Mouse (Mus musculus): ENCODE data around the gene Ogfod1. TPM values are rescaled to one million over a fixed set of nuclear protein-coding genes. Genes with fewer than 3 reads are reported as not detected.
"Not testable (repeated sequence)": the region's sequence is repeated elsewhere in the genome, so short reads cannot be mapped to it uniquely, and the experiment has no call there.

Ogfod1 gene
- total and polyA plus RNA-seq, 2 experiments from 2014 or later, result 5.4 to 19.6 TPM

DNA sequence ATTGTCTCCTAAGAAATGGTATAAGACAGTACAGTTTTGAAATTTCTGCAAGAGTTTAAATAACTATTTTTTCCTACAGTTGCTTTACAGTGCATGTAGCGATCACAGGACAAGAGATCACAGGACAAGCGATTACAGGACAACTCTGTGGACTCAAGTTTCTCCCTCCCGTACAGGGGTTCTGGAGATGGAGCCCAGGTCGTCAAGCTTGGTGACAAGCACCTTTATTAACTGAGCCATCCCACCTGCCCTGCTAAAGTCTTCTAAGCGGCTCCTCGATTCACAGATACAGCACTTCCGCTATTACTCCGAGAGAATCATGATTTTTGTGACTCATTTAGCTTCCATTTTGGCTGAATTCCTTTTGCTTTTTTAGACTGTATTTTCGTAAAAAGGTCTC lies 7.3 kb upstream of the Ogfod1 start:
- ATAC-seq (ENCODE audit: insufficient read depth, low read depth) (no peak), DNase-seq (ENCODE audit: low spot score) (no peak)
- no peak for TF ChIP-seq CTCF (IDR thresholded peaks at IDR 0.05; ENCODE audit: low read depth)
- TF ChIP-seq EP300 (IDR thresholded peaks at IDR 0.05; ENCODE audit: low read depth), result no peak
- Histone ChIP-seq H3K4me2 (ENCODE audit: low read depth, low read length) (no peak overlapping the region), H3K9me3 (replicated peaks; ENCODE audit: control insufficient read depth, low read length) (no peaks in the 10 kb centered on the region), H3K27ac (ENCODE audit: low read depth) (no peak overlapping the region), H3K36me3 (replicated peaks; ENCODE audit: control insufficient read depth, insufficient read depth, low read length) (peaks cover 59% of the 10 kb centered on the region), H3K4me3 (ENCODE audit: low read depth, low read length) (no peak overlapping the region), H3K9ac (replicated peaks; ENCODE audit: low read depth, low read length) (no peak overlapping the region), H3K4me1 (ENCODE audit: control insufficient read depth, insufficient read depth) (peaks cover 4% of the 10 kb centered on the region; the same call in 1 of the 2 replicates), H3K27me3 (ENCODE audit: control insufficient read depth, insufficient read depth, low read length) (no peaks in the 10 kb centered on the region)
- WGBS, result 92% methylated on average over 9 of the region's 9 CpGs

DNA sequence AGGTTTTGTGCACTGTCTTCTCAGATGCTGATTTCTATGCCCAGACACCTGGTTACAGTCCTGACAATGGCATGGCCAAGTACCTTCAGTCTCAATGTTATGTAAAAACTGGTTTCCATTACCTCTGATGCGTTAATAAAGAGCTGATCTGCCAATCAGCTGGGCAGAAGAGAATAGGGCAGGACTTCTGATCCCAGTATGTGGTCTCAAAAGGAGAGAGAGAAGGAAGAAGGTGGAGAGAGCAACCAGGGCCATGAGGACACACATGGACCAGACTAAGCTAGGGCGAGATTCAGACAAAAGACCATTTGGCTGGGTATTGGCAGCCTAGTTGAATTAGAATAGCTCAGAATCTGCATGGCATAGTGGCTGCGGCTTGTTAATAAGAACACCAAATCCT lies 3.4 kb upstream of the Ogfod1 start:
- ATAC-seq (ENCODE audit: insufficient read depth, low read depth), result no peak
- no peak overlapping the region for H3K9ac ChIP-seq (replicated peaks; ENCODE audit: low read depth, low read length)
- no peaks in the 10 kb centered on the region for H3K27me3 ChIP-seq (ENCODE audit: control insufficient read depth, insufficient read depth, low read length)
- TF ChIP-seq EP300 (IDR thresholded peaks at IDR 0.05; ENCODE audit: low read depth), result no peak
- no peak for TF ChIP-seq CTCF (IDR thresholded peaks at IDR 0.05; ENCODE audit: low read depth)
- DNase-seq (ENCODE audit: low spot score), result no peak
- no peak overlapping the region for H3K4me2 ChIP-seq (ENCODE audit: low read depth, low read length)
- H3K36me3 ChIP-seq (replicated peaks; ENCODE audit: control insufficient read depth, insufficient read depth, low read length), result peaks cover 22% of the 10 kb centered on the region
- WGBS, result 75% methylated on average over 3 of the region's 3 CpGs
- no peak overlapping the region for H3K27ac ChIP-seq (ENCODE audit: low read depth)
- no peaks in the 10 kb centered on the region for H3K9me3 ChIP-seq (replicated peaks; ENCODE audit: control insufficient read depth, low read length)
- H3K4me1 ChIP-seq (ENCODE audit: control insufficient read depth, insufficient read depth), result peaks cover 18% of the 10 kb centered on the region
- H3K4me3 ChIP-seq (ENCODE audit: low read depth, low read length), result no peak overlapping the region

- DNase-seq (ENCODE audit: low spot score) (no peak), ATAC-seq (ENCODE audit: insufficient read depth, low read depth) (no peak)
- 45% methylated on average over 5 of the region's 5 CpGs for WGBS
- Histone ChIP-seq H3K4me3 (ENCODE audit: low read depth, low read length) (no peak overlapping the region), H3K27me3 (ENCODE audit: control insufficient read depth, insufficient read depth, low read length) (no peaks in the 10 kb centered on the region), H3K36me3 (replicated peaks; ENCODE audit: control insufficient read depth, insufficient read depth, low read length) (peaks cover 14% of the 10 kb centered on the region), H3K4me1 (ENCODE audit: control insufficient read depth, insufficient read depth) (peaks cover 18% of the 10 kb centered on the region), H3K4me2 (ENCODE audit: low read depth, low read length) (peak overlapping the region; percentile 61), H3K9ac (replicated peaks; ENCODE audit: low read depth, low read length) (no peak overlapping the region), H3K27ac (ENCODE audit: low read depth) (no peak overlapping the region), H3K9me3 (replicated peaks; ENCODE audit: control insufficient read depth, low read length) (no peaks in the 10 kb centered on the region)
- TF ChIP-seq EP300 (IDR thresholded peaks at IDR 0.05; ENCODE audit: low read depth) (no peak), CTCF (IDR thresholded peaks at IDR 0.05; ENCODE audit: low read depth) (no peak)
Observed at GRCm38 (mm10) chr8:94035200-94035599, 1.8 kb upstream of the Ogfod1 start.

DNA sequence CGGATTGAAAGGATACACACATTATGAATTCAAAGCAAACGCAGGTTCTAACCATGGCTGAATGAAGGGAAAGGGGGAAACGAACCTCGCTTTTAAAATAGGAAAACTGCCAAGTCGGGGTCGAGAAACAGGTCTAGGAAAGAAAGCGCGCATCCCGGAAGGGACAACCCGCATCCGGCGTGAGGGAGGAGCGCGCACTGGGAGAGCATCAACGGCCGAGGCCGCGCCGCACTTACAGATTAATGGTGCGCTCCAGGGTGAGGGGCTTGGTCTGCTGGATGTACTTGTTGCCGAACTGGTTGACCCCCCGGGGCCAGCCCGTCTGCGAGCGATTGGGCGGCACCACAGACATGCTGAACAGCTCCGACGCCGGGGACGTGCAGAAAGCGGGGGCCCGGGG lies 457 bp upstream of the Ogfod1 start:
- DNase-seq (ENCODE audit: low spot score) (peak; percentile 75), ATAC-seq (ENCODE audit: insufficient read depth, low read depth) (peak; percentile 82)
- under 1% methylated on average over 21 of the region's 32 CpGs for WGBS
- Histone ChIP-seq H3K4me2 (ENCODE audit: low read depth, low read length) (peak overlapping the region; percentile 61), H3K4me1 (ENCODE audit: control insufficient read depth, insufficient read depth) (peaks cover 18% of the 10 kb centered on the region), H3K9ac (replicated peaks; ENCODE audit: low read depth, low read length) (peak overlapping the region; percentile 65), H3K4me3 (ENCODE audit: low read depth, low read length) (peak overlapping the region; percentile 95), H3K27ac (ENCODE audit: low read depth) (peak overlapping the region; percentile 82)
- H3K9me3 ChIP-seq (replicated peaks; ENCODE audit: control insufficient read depth, low read length); H3K36me3 ChIP-seq (replicated peaks; ENCODE audit: control insufficient read depth, insufficient read depth, low read length); H3K27me3 ChIP-seq (ENCODE audit: control insufficient read depth, insufficient read depth, low read length): not testable (repeated sequence)

- Histone ChIP-seq H3K27me3 (ENCODE audit: control insufficient read depth, insufficient read depth, low read length) (no peaks in the 10 kb centered on the region), H3K27ac (ENCODE audit: low read depth) (no peak overlapping the region), H3K36me3 (replicated peaks; ENCODE audit: control insufficient read depth, insufficient read depth, low read length) (peaks cover 8% of the 10 kb centered on the region; the same call in 1 of the 2 replicates), H3K9ac (replicated peaks; ENCODE audit: low read depth, low read length) (peak overlapping the region; percentile 66), H3K9me3 (replicated peaks; ENCODE audit: control insufficient read depth, low read length) (no peaks in the 10 kb centered on the region), H3K4me1 (ENCODE audit: control insufficient read depth, insufficient read depth) (peaks cover 14% of the 10 kb centered on the region), H3K4me2 (ENCODE audit: low read depth, low read length) (peak overlapping the region; percentile 90), H3K4me3 (ENCODE audit: low read depth, low read length) (peak overlapping the region; percentile 95)
- no peak for ATAC-seq (ENCODE audit: insufficient read depth, low read depth)
- TF ChIP-seq CTCF (IDR thresholded peaks at IDR 0.05; ENCODE audit: low read depth) (no peak), EP300 (IDR thresholded peaks at IDR 0.05; ENCODE audit: low read depth) (no peak)
- DNase-seq (ENCODE audit: low spot score), result peak; percentile 8
- WGBS, result 7% methylated on average over 15 of the region's 15 CpGs
Observed at GRCm38 (mm10) chr8:94037806-94038205, 808 bp downstream of the Ogfod1 start.

DNA sequence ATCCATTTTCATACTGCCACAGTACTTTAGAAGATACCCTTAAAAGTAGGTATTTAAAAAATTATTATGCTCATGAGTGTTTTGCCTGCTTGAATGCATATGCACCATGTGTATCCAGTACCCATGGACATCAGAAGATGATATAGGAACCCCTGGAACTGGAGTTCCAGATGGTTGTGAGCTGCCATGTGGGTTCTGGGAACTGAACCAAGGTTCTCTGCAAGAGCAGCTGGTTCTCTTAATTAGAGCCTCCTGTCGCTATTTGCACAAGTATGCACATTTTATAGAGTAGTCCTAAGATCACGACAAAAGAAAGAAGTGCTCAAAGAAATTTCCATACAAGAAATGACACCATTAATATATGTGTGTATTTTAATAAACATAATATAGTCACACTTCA lies 10.8 kb downstream of the Ogfod1 start:
- no peaks in the 10 kb centered on the region for H3K4me1 ChIP-seq (ENCODE audit: control insufficient read depth, insufficient read depth)
- WGBS, result 71% methylated on average over 2 of the region's 2 CpGs
- TF ChIP-seq CTCF (IDR thresholded peaks at IDR 0.05; ENCODE audit: low read depth) (no peak), EP300 (IDR thresholded peaks at IDR 0.05; ENCODE audit: low read depth) (no peak)
- DNase-seq (ENCODE audit: low spot score) (no peak), ATAC-seq (ENCODE audit: insufficient read depth, low read depth) (no peak)
- no peaks in the 10 kb centered on the region for H3K27me3 ChIP-seq (ENCODE audit: control insufficient read depth, insufficient read depth, low read length)
- peaks cover 18% of the 10 kb centered on the region; the same call in 1 of the 2 replicates for H3K36me3 ChIP-seq (replicated peaks; ENCODE audit: control insufficient read depth, insufficient read depth, low read length)
- H3K4me3 ChIP-seq (ENCODE audit: low read depth, low read length), result no peak overlapping the region
- H3K4me2 ChIP-seq (ENCODE audit: low read depth, low read length), result no peak overlapping the region
- H3K9ac ChIP-seq (replicated peaks; ENCODE audit: low read depth, low read length), result no peak overlapping the region
- H3K27ac ChIP-seq (ENCODE audit: low read depth), result no peak overlapping the region
- no peaks in the 10 kb centered on the region for H3K9me3 ChIP-seq (replicated peaks; ENCODE audit: control insufficient read depth, low read length)

All from heart, postnatal 0 days (tissue).